Mouse (Mus musculus) olfactory bulb, adult 2 months (tissue): ENCODE results near the gene Sertad1. TPM values are rescaled to one million over a fixed set of nuclear protein-coding genes. Genes with fewer than 3 reads are reported as not detected.

Experiments
- H3K27ac ChIP-seq: fragments of 200-500 bp; 2 replicates; pipeline ENCODE4 v1.5.1; 2012; ENCODE audit warnings: low read depth, low read length; ENCODE audit not compliant: insufficient read depth
- H3K4me1 ChIP-seq: fragments of 200-500 bp; 2 replicates; pipeline ENCODE4 v1.6.1; 2012; ENCODE audit warnings: low read length; ENCODE audit not compliant: control insufficient read depth, insufficient read depth
- H3K4me3 ChIP-seq: fragments of 200-500 bp; 2 replicates; pipeline ENCODE4 v1.5.1; 2012; ENCODE audit warnings: mild to moderate bottlenecking, low read depth, low read length, moderate library complexity; ENCODE audit not compliant: insufficient read depth
- CTCF ChIP-seq: fragments of 200-500 bp; IDR thresholded peaks from 2 replicates; pipeline ENCODE4 v1.5.1; 2012; ENCODE audit warnings: low read depth, mild to moderate bottlenecking, low read length, moderate library complexity; ENCODE audit not compliant: insufficient read depth
- POLR2A ChIP-seq: fragments of 200-500 bp; IDR thresholded peaks from 2 replicates; pipeline ENCODE4 v1.6.1; 2012; ENCODE audit warnings: mild to moderate bottlenecking, low read depth, low read length, moderate library complexity; ENCODE audit not compliant: insufficient read depth
- WGBS: fragments of 180-500 bp; shearing (Covaris S2); methylation state at CpG from one replicate; pipeline ENCODE4 v1.1.7; 2018; 5-methylcytosine and 5-hydroxymethylcytosine counted together
- polyA plus RNA-seq: library from polyadenylated mRNA; stranded (reverse); fragments of >200 nt; gene quantifications from 2 replicates; pipeline ENCODE4 v1.2.4, GENCODE M21; 2012; ENCODE audit warnings: low replicate concordance; ENCODE audit not compliant: missing spikeins, insufficient read depth, insufficient read length

Sertad1 gene
- polyA plus RNA-seq, 1 experiment = not detected

DNA sequence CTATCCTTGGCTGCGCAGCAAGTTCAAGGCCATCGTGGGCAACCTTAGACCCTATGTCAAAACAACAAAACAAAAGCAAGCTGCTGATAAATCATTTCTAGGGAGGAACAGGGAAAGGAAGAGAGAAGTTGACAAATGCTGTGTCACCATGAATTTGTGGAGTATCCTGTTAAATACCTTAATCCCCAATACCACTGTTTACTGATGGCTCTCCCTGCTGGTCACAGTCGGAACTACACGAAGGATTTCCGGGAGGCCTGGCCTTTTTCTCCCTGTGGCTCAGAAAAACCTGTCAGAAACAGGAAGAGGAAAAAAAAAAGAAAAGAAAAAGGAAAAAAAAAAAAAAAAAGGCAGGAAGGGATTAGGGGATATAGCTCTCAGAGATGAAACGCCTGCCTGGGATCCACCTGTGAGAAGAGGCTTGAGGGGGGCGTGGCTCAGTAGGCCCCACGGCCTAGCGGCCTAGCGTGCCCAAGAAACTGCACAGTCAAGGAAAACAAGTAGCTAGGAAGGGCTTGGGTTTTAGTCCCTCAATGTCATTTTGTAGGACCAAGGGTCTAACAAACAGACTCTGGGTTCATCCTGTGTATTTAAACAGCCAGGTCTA is 37.4 kb upstream of the Sertad1 start:
- no peak overlapping the region for H3K27ac ChIP-seq
- no peak overlapping the region for H3K4me3 ChIP-seq
- TF ChIP-seq POLR2A (no peak), CTCF (no peak)
- peaks cover 3% of the 10 kb centered on the region; the same call in 1 of the 2 replicates for H3K4me1 ChIP-seq
- WGBS = 66% methylated on average over 10 of the region's 10 CpGs

DNA sequence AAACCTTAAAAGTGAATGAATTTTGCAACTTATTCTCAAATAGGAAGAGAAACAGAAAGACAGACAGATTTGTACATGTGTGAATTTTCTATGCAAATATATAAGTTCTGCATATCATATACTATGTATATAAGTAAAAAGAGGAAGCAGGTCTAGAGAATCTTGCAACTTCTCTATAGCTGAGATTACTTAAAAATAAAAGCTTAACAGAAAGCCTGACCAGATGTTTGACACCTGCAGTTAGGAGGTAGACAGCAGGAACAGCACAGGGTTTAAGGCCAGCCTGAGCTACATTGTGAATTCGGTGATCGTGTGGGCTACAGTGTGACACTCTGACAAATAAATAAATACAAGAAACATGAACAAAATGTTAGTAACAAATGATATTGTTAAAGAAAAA is 35.4 kb upstream of the Sertad1 start:
- TF ChIP-seq POLR2A = no peak
- no peak for TF ChIP-seq CTCF
- no peak overlapping the region for H3K4me3 ChIP-seq
- H3K4me1 ChIP-seq = peaks cover 3% of the 10 kb centered on the region; the same call in 1 of the 2 replicates
- no peak overlapping the region for H3K27ac ChIP-seq
- 97% methylated on average over 2 of the region's 2 CpGs for WGBS

DNA sequence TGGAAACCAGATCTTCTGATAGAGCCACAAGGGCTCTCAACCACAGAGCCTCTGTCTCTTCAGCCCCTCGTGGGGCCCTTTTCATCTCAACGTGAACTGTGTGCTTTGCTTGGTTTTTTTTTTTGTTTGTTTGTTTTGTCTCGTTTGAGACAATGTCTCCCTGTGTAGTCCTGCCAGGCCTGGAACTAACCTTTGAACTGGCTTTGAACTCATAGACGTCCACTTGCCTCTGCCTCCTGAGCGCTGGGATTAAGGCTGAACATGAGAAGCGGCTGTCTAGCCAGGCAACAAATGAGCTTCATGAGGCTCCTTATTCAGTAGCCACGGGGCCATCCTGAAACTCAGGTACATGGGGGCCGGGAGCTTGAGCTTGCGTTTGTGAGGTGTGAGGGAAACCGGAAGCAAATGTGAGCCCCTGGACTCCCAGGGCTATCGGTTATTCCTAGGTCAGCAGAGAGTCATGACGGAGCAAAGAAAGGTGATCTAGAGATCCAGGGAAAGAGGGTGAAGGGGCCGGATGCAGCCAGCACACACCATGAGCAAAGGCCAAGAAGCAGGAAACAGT is 34.4 kb upstream of the Sertad1 start:
- Histone ChIP-seq H3K4me3 (no peak overlapping the region), H3K27ac (no peak overlapping the region), H3K4me1 (peaks cover 3% of the 10 kb centered on the region; the same call in 1 of the 2 replicates)
- WGBS = 67% methylated on average over 13 of the region's 13 CpGs
- TF ChIP-seq POLR2A (no peak), CTCF (no peak)

DNA sequence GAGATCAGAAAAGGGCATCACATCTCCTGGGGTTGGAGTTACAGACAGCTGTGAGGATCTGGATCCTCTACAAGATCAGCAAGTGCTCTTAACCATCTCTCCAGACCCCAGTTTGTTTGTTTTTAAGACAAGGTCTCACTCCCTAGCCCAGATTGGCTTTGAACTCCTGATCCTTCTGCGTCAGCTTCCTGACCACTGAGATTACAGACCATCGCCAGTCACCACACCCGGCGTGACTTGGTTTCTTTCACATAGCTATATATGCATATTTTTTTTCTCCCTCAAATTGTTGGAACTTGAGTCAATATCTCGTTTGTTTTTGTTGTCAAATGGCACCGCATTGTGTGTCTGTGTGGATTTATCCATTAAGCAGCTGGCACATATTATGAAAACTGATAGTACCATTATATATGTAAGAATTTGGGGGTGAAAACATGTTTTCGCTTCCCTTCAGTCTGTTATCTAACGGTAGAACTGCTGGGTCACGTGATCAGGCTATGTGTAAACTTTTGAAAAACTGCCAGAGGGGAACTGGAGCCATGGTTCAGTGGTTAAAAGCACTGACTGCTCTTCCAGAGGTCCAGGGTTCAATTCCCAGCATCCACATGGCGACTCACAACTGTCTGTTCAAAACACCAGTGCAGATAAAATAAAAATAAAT is 32.1 kb upstream of the Sertad1 start:
- WGBS = 70% methylated on average over 10 of the region's 10 CpGs
- H3K4me1 ChIP-seq = no peaks in the 10 kb centered on the region
- TF ChIP-seq CTCF (no peak), POLR2A (no peak)
- no peak overlapping the region for H3K27ac ChIP-seq
- no peak overlapping the region for H3K4me3 ChIP-seq

DNA sequence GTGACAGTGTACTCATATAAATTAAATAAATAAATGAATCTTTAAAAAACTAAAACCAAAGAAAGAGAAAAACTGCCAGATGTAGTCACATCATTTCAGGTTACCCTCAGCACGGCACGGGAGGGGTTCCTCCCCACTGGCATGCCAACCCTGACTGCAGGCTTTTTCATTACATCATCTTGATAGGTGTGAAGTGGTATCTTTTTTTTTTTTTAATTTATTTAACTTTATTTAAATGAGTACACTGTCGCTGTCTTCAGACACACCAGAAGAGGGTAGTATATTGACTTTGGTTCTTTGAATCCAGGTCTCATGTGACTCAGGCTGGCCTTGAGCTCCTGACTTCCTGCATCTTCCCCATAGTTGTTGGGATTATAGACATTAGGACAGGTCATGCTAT is 31.4 kb upstream of the Sertad1 start:
- Histone ChIP-seq H3K4me3 (no peak overlapping the region), H3K27ac (no peak overlapping the region), H3K4me1 (no peaks in the 10 kb centered on the region)
- 94% methylated on average over 3 of the region's 3 CpGs for WGBS
- TF ChIP-seq CTCF (no peak), POLR2A (no peak)

DNA sequence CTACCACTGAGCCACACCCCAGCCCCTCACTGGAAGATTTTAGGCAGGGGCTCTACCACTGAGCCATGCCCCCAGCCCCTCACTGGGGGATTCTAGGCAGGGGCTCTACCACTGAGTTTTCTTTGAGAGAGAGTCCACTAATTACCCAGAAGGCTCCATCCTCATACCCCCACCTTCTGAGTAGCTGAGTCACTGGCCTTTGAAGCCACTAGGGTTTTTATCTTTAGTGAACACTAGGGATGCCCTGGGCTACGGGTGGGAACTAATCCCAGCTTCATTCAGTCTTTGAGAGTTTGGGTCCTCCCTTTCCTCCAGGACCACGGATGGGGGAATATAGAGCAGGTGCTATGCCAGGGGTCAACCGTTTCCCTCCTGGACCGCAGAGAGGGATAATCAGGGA is 28.1 kb upstream of the Sertad1 start:
- Histone ChIP-seq H3K4me1 (no peaks in the 10 kb centered on the region), H3K4me3 (no peak overlapping the region), H3K27ac (no peak overlapping the region)
- TF ChIP-seq POLR2A (no peak), CTCF (no peak)
- 86% methylated on average over 4 of the region's 4 CpGs for WGBS

DNA sequence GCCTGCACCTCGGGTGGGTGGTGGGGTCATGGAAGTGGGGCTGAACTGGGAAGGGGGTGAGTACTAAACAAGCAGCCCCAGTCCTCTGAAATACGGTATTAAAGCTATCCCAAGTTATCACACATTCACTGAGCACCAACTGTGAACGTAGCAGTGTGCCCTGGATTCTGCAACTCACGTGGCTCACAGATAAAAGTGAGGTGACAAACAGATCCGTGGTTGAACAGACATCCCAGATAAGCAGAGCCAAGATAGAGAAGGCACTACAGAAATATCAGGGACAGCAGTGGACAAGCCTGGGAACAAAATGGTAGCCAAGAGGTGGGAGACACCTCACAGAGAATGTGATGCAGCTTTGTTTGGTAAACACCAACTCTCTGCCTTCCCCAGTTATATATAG is 27.1 kb upstream of the Sertad1 start:
- Histone ChIP-seq H3K4me3 (no peak overlapping the region), H3K27ac (no peak overlapping the region), H3K4me1 (no peaks in the 10 kb centered on the region)
- no peak for TF ChIP-seq CTCF
- TF ChIP-seq POLR2A = no peak
- WGBS = 91% methylated on average over 5 of the region's 5 CpGs

DNA sequence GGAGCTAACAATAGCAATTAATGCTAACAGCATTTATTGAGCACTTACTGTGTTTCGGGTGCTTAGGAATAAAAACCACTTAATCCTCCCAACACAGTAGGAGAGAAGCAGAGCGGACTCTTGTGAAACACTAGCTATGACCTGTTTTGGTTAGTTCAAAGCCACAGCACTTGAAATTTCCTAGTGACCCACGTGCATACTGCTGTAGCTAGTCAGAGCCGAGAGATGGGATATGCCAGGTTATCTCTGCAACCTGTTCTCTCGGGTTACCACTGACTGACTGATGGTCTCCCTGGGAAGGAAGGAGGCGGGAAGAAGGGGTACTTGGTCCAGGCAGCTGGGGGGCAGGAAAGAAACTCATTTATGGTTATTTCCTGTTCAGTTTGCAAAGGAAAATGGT is 26.2 kb upstream of the Sertad1 start:
- Histone ChIP-seq H3K4me1 (no peaks in the 10 kb centered on the region), H3K4me3 (no peak overlapping the region), H3K27ac (no peak overlapping the region)
- WGBS = 83% methylated on average over 6 of the region's 6 CpGs
- TF ChIP-seq POLR2A = no peak
- TF ChIP-seq CTCF = no peak

DNA sequence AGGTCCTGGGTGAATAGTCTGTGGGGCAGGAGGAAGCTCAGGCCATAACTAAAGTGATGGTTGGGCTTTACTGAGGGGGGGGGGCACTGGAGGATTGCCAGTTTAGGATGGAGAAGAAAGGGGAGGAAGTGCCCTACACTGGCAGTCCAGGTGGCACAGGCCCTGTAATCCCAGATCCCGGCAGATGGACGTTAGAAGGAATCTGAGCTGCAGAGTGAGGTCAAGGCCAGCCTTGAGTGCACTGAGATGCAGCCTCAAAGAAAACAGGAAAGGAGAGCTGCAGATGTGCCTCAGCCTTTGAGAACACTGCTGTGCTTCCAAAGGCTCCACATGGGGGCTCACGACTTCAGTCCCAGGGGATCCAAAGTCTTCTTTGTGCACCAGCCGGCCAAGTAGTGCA is 19.1 kb upstream of the Sertad1 start:
- 36% methylated on average over 4 of the region's 4 CpGs for WGBS
- no peaks in the 10 kb centered on the region for H3K4me1 ChIP-seq
- H3K4me3 ChIP-seq = no peak overlapping the region
- TF ChIP-seq POLR2A = no peak
- no peak for TF ChIP-seq CTCF
- no peak overlapping the region for H3K27ac ChIP-seq
